Mouse (Mus musculus) B cell, adult 2 months (primary cell): ENCODE measurements around the gene Miga2.

Source experiments
- DNase-seq, 2 experiments: peaks; one replicate each; pipeline ENCODE4 v3.0.0; 2022

The Miga2 gene

DNA sequence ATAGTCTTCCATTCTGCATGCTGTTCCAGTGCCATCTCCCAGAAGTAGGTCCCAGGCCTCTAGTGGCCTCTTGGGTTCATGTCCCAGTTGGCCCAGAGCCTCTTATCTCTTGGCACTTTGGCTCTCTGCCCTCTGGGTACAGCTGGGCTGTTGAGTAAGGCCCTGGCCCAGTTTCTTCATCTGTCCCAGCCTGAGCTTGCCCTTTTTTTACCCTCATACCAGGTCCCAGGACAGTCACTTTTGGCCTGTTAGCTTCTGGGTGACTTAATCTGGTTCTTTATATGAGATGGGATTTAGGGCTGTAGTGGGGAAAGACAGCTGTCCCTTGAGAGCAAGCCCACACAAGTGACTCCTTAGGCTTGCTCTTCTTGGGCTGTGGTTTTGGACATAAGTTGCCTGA lies 65.1 kb downstream of the Miga2 start:
- DNase-seq = no peak
